Mouse (Mus musculus) neural tube, embryonic 14.5 days (tissue): ENCODE measurements around the gene Mob3c. TPM values are rescaled to one million over a fixed set of nuclear protein-coding genes. Genes with fewer than 3 reads are reported as not detected.

Source experiments
- ATAC-seq: fragments of 200-750 bp; cut with Nextera tagmentation; 2 replicates; pipeline ENCODE4 v1.8.0; 2017; ENCODE audit warnings: low read depth, mild to moderate bottlenecking, moderate TSS enrichment, moderate library complexity
- H3K27ac ChIP-seq: fragments of 300-500 bp; sonication (generic); 2 replicates; pipeline ENCODE4 v1.5.1; 2014; ENCODE audit warnings: low read depth, mild to moderate bottlenecking, control low read depth, low read length, moderate library complexity, mixed read lengths
- H3K27me3 ChIP-seq: fragments of 300-500 bp; sonication (generic); 2 replicates; pipeline ENCODE4 v1.6.1; 2014; ENCODE audit warnings: low read length; ENCODE audit not compliant: control insufficient read depth, insufficient read depth
- H3K36me3 ChIP-seq: fragments of 300-500 bp; sonication (generic); 2 replicates; pipeline ENCODE4 v1.6.1; 2014; ENCODE audit warnings: low read length, mixed read lengths; ENCODE audit not compliant: control insufficient read depth, insufficient read depth
- H3K4me1 ChIP-seq: fragments of 300-500 bp; sonication (generic); 2 replicates; pipeline ENCODE4 v1.6.1; 2014; ENCODE audit warnings: low read length; ENCODE audit not compliant: control insufficient read depth, insufficient read depth
- H3K4me2 ChIP-seq: fragments of 300-500 bp; sonication (generic); 2 replicates; pipeline ENCODE4 v1.6.1; 2014; ENCODE audit warnings: mild to moderate bottlenecking, low read depth, low read length, control low read depth
- H3K4me3 ChIP-seq: fragments of 300-500 bp; sonication (generic); 2 replicates; pipeline ENCODE4 v1.5.1; 2014; ENCODE audit warnings: low read depth, low read length, control low read depth, mixed read lengths
- H3K9ac ChIP-seq: fragments of 300-500 bp; sonication (generic); replicated peaks from 2 replicates; pipeline ENCODE4 v1.6.1; 2014; ENCODE audit warnings: low read depth, mild to moderate bottlenecking, control low read depth, low read length, mixed read lengths
- H3K9me3 ChIP-seq: fragments of 300-500 bp; sonication (generic); 2 replicates; pipeline ENCODE4 v1.6.1; 2016; ENCODE audit warnings: low read length; ENCODE audit not compliant: control insufficient read depth
- WGBS: fragments of 180-500 bp; shearing (Covaris S2); extraction: QIAGEN DNeasy Blood & Tissue Kit; methylation state at CpG from one replicate; pipeline ENCODE4 v1.1.7; 2014; 5-methylcytosine and 5-hydroxymethylcytosine counted together
- polyA plus RNA-seq: library from polyadenylated mRNA; unstranded; fragments of >200 nt; fragmentation: Nextera tagmentation; extraction: Ambion mirVana; gene quantifications from 2 replicates; pipeline ENCODE4 v1.2.1, GENCODE M21; 2014

Mob3c gene
- polyA plus RNA-seq, 1 experiment from 2014 or later, result 4.7 TPM

DNA sequence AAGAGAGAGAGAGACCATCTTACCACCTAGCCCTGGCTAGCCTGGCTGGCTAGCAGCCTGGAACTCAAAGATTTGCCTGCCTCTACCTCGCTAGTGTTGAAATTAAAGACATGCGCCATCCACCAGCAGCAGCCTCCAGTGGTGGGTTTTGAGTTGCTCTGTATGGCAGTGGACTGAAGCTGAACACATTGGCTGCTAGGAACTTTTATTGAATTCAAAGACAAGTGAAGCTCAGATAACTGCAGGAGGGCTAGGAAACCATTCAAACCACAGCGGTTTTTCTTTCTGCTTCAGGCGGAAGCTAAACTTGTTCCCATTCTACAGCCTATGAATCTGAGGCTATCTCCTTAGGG is 381 bp upstream of the Mob3c start:
- Histone ChIP-seq H3K27me3 (no peaks in the 10 kb centered on the region), H3K27ac (no peak overlapping the region), H3K4me2 (peak overlapping the region; percentile 78), H3K9ac (peak overlapping the region; percentile 80), H3K4me1 (no peaks in the 10 kb centered on the region), H3K9me3 (no peaks in the 10 kb centered on the region), H3K36me3 (no peaks in the 10 kb centered on the region), H3K4me3 (peak overlapping the region; percentile 79)
- peak; percentile 26; the same call in 1 of the 2 replicates for ATAC-seq
- 7% methylated on average over 4 of the region's 4 CpGs for WGBS

DNA sequence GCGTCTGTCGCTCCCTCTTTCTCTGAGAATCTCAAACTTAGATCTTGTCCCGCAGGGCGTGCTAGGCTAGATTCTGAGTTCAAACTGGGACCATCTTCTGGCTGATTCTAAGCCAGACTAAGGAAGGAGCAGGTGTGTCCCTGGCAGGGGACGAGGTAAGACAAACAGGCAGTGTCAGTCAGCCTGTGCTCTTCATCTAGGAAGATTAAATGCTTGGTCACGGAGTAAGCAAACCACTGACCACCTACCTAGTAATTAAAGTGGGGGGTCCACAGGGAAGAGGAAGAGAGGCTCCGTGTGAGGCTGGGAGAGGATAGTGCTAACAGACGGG is 645 bp downstream of the Mob3c start:
- H3K4me2 ChIP-seq, result peak overlapping the region; percentile 78
- ATAC-seq, result peak; percentile 26; the same call in 1 of the 2 replicates
- no peaks in the 10 kb centered on the region for H3K9me3 ChIP-seq
- 6% methylated on average over 8 of the region's 8 CpGs for WGBS
- H3K36me3 ChIP-seq, result no peaks in the 10 kb centered on the region
- no peaks in the 10 kb centered on the region for H3K27me3 ChIP-seq
- peak overlapping the region; percentile 80 for H3K9ac ChIP-seq
- H3K4me1 ChIP-seq, result no peaks in the 10 kb centered on the region
- H3K27ac ChIP-seq, result no peak overlapping the region
- H3K4me3 ChIP-seq, result peak overlapping the region; percentile 79

DNA sequence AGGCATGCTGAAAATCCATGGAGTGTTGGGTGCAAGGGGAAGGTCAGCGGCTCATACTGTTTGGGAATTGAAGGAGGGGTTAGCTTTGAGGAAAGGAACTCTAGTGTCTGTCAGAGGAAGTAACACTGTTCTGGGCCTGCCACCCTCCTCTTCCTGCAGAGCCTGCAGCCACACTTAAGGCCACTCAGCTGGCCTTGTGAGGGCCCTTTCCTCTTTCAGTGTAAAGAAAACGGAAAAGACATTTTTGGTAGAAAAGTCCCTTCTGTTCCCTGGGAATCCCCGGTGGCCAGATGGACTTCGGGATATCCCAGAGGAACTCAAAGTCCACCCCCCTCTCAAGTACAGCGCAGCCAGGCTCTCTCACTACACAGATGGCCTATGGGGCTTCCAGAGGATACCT is 2.6 kb downstream of the Mob3c start:
- Histone ChIP-seq H3K27ac (no peak overlapping the region), H3K4me1 (no peaks in the 10 kb centered on the region), H3K36me3 (no peaks in the 10 kb centered on the region), H3K27me3 (no peaks in the 10 kb centered on the region), H3K9ac (no peak overlapping the region), H3K4me2 (no peak overlapping the region), H3K4me3 (no peak overlapping the region), H3K9me3 (no peaks in the 10 kb centered on the region)
- WGBS, result 79% methylated on average over 5 of the region's 5 CpGs
- no peak for ATAC-seq

DNA sequence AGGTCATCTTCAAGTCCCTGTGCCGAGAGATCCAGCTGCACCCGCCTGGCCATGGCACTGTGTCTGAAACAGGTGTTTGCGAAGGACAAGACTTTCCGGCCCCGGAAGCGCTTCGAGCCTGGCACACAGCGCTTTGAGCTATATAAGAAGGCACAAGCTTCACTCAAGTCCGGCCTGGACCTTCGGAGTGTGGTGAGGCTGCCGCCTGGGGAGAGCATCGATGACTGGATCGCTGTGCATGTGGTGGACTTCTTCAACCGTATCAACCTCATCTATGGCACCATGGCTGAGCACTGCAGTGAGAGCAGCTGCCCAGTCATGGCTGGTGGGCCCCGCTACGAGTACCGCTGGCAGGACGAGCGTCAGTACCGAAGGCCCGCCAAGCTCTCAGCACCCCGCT is 3.3 kb downstream of the Mob3c start:
- no peaks in the 10 kb centered on the region for H3K4me1 ChIP-seq
- H3K36me3 ChIP-seq, result no peaks in the 10 kb centered on the region
- H3K27me3 ChIP-seq, result no peaks in the 10 kb centered on the region
- no peak overlapping the region for H3K27ac ChIP-seq
- H3K9me3 ChIP-seq, result no peaks in the 10 kb centered on the region
- no peak overlapping the region for H3K4me3 ChIP-seq
- no peak overlapping the region for H3K9ac ChIP-seq
- no peak overlapping the region for H3K4me2 ChIP-seq
- no peak for ATAC-seq
- WGBS, result 93% methylated on average over 22 of the region's 22 CpGs

DNA sequence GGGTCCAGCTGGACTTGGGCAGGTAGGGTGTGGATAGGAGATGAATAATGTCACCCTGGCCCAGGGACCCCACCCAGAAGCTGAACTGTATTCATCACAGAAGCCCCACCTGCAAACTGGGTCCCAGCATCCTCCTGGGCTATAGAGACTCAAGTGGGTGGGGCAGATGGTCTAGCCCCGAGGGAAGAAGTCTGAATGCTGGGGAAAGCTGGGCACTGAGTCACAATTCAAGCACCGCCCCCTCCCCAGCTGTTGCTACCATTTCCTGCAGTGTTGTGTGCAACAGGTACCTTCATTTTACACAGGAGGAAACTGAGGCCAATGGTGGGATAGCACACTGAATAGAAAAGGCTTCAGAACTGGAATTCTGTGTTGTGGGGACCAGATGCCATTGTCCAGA is 4.1 kb downstream of the Mob3c start:
- 55% methylated on average over 2 of the region's 2 CpGs for WGBS
- Histone ChIP-seq H3K9ac (no peak overlapping the region), H3K27me3 (no peaks in the 10 kb centered on the region), H3K9me3 (no peaks in the 10 kb centered on the region), H3K36me3 (no peaks in the 10 kb centered on the region), H3K4me3 (no peak overlapping the region), H3K4me1 (no peaks in the 10 kb centered on the region), H3K27ac (no peak overlapping the region), H3K4me2 (no peak overlapping the region)
- no peak for ATAC-seq

DNA sequence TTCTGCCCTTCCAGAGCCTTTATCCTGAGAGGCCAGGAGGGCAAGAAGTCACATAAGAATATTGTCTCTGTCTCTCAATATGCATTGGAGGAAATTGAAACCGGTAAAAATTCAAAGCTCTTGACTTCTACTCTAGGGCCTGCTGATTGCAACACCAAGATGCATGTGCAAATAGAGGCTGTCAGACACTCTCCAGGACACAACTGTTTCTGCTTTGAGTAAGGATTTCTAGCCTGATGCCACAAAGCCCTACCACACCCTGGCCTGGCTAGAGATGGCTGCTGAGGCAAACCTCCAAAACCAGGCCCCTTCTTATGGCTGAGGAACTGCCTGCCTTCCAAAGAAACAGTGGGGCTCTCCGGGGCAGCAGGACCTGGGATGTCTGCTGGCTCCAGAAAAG is 7.7 kb downstream of the Mob3c start:
- no peaks in the 10 kb centered on the region for H3K9me3 ChIP-seq

DNA sequence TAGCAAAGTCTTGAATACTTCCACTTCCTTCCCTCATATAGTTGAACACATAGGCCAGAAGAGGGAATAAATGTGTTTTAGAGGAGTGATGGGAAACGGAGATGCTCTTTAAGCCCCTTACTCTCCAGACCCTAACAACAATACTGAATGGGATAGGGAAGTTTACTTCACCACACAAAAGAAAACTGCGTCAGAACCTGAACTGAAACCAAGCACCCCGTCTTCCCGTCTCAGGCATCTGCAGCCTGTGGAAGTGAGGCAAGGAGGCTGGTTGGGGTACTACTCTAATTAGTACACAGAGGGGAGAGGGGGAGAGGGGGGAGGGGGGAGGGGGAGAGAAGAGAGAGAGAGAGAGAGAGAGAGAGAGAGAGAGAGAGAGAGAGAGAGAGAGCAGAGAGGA is 10.3 kb downstream of the Mob3c start:
- no peak overlapping the region for H3K4me3 ChIP-seq
- peaks cover 5% of the 10 kb centered on the region; the same call in 1 of the 2 replicates for H3K4me1 ChIP-seq
- H3K27ac ChIP-seq, result no peak overlapping the region
- peak overlapping the region; percentile 75; the same call in 1 of the 2 replicates for H3K4me2 ChIP-seq
- no peaks in the 10 kb centered on the region for H3K36me3 ChIP-seq
- H3K9me3 ChIP-seq, result no peaks in the 10 kb centered on the region
- no peak overlapping the region for H3K9ac ChIP-seq
- WGBS, result 60% methylated on average over 4 of the region's 4 CpGs
- H3K27me3 ChIP-seq, result no peaks in the 10 kb centered on the region
- ATAC-seq, result no peak

More for the DNA sequence above, 7.7 kb downstream of the Mob3c start:
- Histone ChIP-seq H3K27ac (no peak overlapping the region), H3K36me3 (no peaks in the 10 kb centered on the region), H3K27me3 (no peaks in the 10 kb centered on the region), H3K4me2 (no peak overlapping the region), H3K4me1 (peaks cover 5% of the 10 kb centered on the region; the same call in 1 of the 2 replicates), H3K4me3 (no peak overlapping the region), H3K9ac (no peak overlapping the region)
- 81% methylated on average over 2 of the region's 2 CpGs for WGBS
- no peak for ATAC-seq

DNA sequence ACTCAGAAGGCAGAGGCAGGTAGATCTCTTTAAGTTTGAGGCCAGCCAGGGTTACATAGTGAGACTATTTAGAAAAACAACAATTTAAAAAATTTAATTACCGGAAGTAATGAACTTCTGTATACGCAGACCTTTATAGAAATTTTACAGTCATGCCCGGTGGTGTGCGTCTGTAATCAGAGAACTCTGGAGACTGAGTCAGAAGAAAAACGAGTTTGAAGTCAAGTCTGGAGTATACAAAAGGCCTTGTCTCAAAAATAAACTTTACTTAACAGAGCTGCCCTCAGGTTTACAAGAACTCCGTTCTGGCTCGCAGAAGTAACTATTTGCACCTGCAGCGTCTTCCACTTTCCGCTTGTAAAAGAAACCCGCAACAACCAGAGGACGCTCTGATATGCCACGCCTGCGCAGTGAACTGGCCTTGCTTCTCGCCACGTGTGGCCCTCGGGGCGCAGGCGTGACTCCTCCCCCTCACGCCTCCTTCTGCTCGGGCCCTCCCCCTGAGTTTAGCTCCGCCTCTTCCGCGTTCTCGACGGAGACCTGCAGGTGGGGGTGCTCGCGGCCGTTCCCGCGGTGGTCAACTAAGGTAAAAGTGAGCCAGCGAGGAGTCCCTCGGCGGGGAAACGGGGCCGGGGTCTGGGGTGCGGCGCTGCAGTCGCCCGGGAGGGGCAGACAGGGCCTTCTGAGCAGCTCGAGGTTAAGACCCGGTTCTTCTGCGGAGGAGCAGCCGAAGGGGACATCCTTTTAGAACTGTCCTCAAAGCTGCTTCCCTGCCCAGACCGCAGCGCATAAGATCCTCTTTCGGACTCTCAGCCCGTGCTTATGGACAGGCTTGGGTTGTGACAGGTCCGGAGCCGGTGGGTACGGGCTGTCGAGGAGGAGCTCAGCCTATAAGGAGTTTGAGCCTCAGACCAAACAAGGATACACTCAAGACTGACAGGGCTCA is 11.1 kb downstream of the Mob3c start, which contains the start of gene Mknk1:
Mknk1 (plus strand) TSS at position 503 of the 946 bp plus-strand sequence.
- H3K9me3 ChIP-seq, result no peaks in the 10 kb centered on the region
- peak within 1 kb of the TSS; percentile 62 for H3K4me3 ChIP-seq
- no peaks in the 10 kb centered on the region for H3K27me3 ChIP-seq
- H3K4me1 ChIP-seq, result peaks cover 5% of the 10 kb centered on the region; the same call in 1 of the 2 replicates
- 2% methylated on average over 51 of the region's 51 CpGs for WGBS
- no peak within 1 kb of the TSS for H3K27ac ChIP-seq
- H3K4me2 ChIP-seq, result peak within 1 kb of the TSS; percentile 75
- H3K9ac ChIP-seq, result peak within 1 kb of the TSS; percentile 62
- H3K36me3 ChIP-seq, result no peaks in the 10 kb centered on the region
- peak; percentile 96 for ATAC-seq

DNA sequence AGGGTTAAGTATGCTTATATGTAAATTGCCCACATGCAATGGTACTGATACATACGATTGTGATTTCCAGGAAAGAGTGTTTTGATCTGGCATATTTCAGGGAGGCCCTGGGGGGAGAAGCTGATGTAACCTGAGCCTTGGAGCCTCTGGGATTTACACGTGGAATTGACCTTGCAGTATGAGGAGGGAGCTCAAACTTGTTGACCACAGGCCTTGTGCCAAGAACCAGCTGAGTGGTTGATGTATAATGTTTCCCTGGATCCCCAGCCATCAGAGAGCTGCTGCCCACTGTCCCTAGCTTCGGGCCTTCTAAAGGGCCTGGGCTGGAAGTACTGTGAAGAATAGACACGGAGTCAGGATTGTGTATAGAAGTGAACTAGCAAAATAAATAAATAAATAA is 12.1 kb downstream of the Mob3c start:
- Histone ChIP-seq H3K4me2 (peak overlapping the region; percentile 75), H3K36me3 (no peaks in the 10 kb centered on the region), H3K9me3 (no peaks in the 10 kb centered on the region), H3K4me3 (peak overlapping the region; percentile 62; the same call in 1 of the 2 replicates), H3K27ac (no peak overlapping the region), H3K4me1 (peaks cover 5% of the 10 kb centered on the region; the same call in 1 of the 2 replicates), H3K27me3 (no peaks in the 10 kb centered on the region), H3K9ac (no peak overlapping the region)
- ATAC-seq, result no peak
- 64% methylated on average over 4 of the region's 4 CpGs for WGBS
